Comparison of ENCODE assay signal across 13 mouse cellular contexts in genomic region chr3:121345643-121346000, GRCm38 (mm10). TPM values are rescaled to one million over a fixed set of nuclear protein-coding genes. Genes with fewer than 3 reads are reported as not detected.
DNase-seq lines count a peak whose midpoint lies in the region; ATAC-seq and TF ChIP-seq lines count a peak whose summit lies in the region.
"Had no signal": no experiment of that assay in that cellular context is flagged by ENCODE, and none has a peak within 500 bp of the region (broad histone marks: within the 10 kb centered on the region; RNA-seq: fewer than 3 reads in every experiment).

No protein-coding gene starts in this region.

- no peak overlapping the region for H3K9ac ChIP-seq in liver, adult 2 months (ENCODE audit: low read depth, low read length)
- H3K9ac ChIP-seq in embryonic facial prominence, embryonic 12.5 days, result no peak overlapping the region
- no peak overlapping the region for H3K9ac ChIP-seq in liver, embryonic 15.5 days
- no peak overlapping the region for H3K9ac ChIP-seq in midbrain, embryonic 13.5 days (replicated peaks)
- H3K9ac ChIP-seq: forebrain, postnatal 0 days; heart, embryonic 12.5 days; neural tube, embryonic 12.5 days had no signal

- peak overlapping the region; percentile 38 for H3K27ac ChIP-seq in liver, adult 2 months (replicated peaks; ENCODE audit: insufficient read depth, low read depth, low read length)
- H3K27ac ChIP-seq in embryonic facial prominence, embryonic 12.5 days, result peak overlapping the region; percentile 91; the same call in 1 of the 2 replicates
- peak overlapping the region; percentile 64 for H3K27ac ChIP-seq in liver, embryonic 15.5 days (replicated peaks)
- no peak overlapping the region for H3K27ac ChIP-seq in midbrain, embryonic 13.5 days
- H3K27ac ChIP-seq: kidney, postnatal 0 days; neural tube, embryonic 12.5 days had no signal

- no peaks in the 10 kb centered on the region for H3K27me3 ChIP-seq in liver, adult 2 months (ENCODE audit: control insufficient read depth, insufficient read depth, low read length)
- H3K27me3 ChIP-seq in embryonic facial prominence, embryonic 12.5 days, result no peaks in the 10 kb centered on the region
- no peaks in the 10 kb centered on the region for H3K27me3 ChIP-seq in liver, embryonic 15.5 days
- 0 out of 2 replicates have a peak, but pooled peaks cover 3% of the 10 kb centered on the region for H3K27me3 ChIP-seq in midbrain, embryonic 13.5 days
- H3K27me3 ChIP-seq: heart, embryonic 12.5 days; neural tube, embryonic 12.5 days had no signal

- no peak overlapping the region for H3K4me3 ChIP-seq in liver, adult 2 months (ENCODE audit: insufficient read depth, low read depth, low read length)
- H3K4me3 ChIP-seq in embryonic facial prominence, embryonic 12.5 days, result no peak overlapping the region
- no peak overlapping the region for H3K4me3 ChIP-seq in liver, embryonic 15.5 days (replicated peaks)
- no peak overlapping the region for H3K4me3 ChIP-seq in midbrain, embryonic 13.5 days (replicated peaks)
- H3K4me3 ChIP-seq: heart, embryonic 12.5 days; neural tube, embryonic 12.5 days had no signal

- TF ChIP-seq POLR2A in liver, adult 2 months (IDR thresholded peaks at IDR 0.05; ENCODE audit: extremely low read depth, insufficient read depth, low read length), result no peak

- no peak for ATAC-seq in embryonic facial prominence, embryonic 12.5 days (ENCODE audit: insufficient number of reproducible peaks, insufficient read depth, low FRiP score, low TSS enrichment)
- ATAC-seq in liver, embryonic 15.5 days (ENCODE audit: insufficient read depth), result no peak
- ATAC-seq in midbrain, embryonic 13.5 days, result no peak
- ATAC-seq: forebrain, postnatal 0 days had no signal

- H3K79me2 ChIP-seq in liver, adult 2 months (ENCODE audit: control insufficient read depth, insufficient read depth, low read length), result no peaks in the 10 kb centered on the region

- TF ChIP-seq CTCF in liver, adult 2 months (IDR thresholded peaks at IDR 0.05; ENCODE audit: low read depth, low read length), result no peak

- peak; percentile 84 for DNase-seq in liver, adult 2 months (ENCODE audit: extremely low read depth, low read depth, low spot score)
- no peak for DNase-seq in liver
- peak; percentile 52 for DNase-seq in kidney, adult 9 months
- DNase-seq in c-Kit-positive CD71-positive TER-119-positive erythroid progenitor cells, embryonic 14.5 days (ENCODE audit: low spot score), result no peak
- no peak for DNase-seq in cerebellum, adult 8-10 months
- DNase-seq: forebrain, postnatal 0 days; right cerebral cortex, adult 18-20 months had no signal

- no peak overlapping the region for H3K4me2 ChIP-seq in embryonic facial prominence, embryonic 12.5 days (replicated peaks)
- H3K4me2 ChIP-seq in liver, embryonic 15.5 days, result no peak overlapping the region
- no peak overlapping the region for H3K4me2 ChIP-seq in midbrain, embryonic 13.5 days (replicated peaks)
- H3K4me2 ChIP-seq: heart, embryonic 12.5 days; neural tube, embryonic 12.5 days had no signal

- 18% methylated on average over 6 of the region's 6 CpGs for WGBS in liver, adult 2 months
- 42% methylated on average over 6 of the region's 6 CpGs for WGBS in embryonic facial prominence, embryonic 12.5 days
- WGBS in liver, embryonic 15.5 days (ENCODE audit: insufficient replicate concordance), result 41% methylated on average over 6 of the region's 6 CpGs
- WGBS in midbrain, embryonic 13.5 days, result 49% methylated on average over 6 of the region's 6 CpGs

- H3K4me1 ChIP-seq in liver, adult 2 months (ENCODE audit: control insufficient read depth, insufficient read depth, low read length), result peaks cover 15% of the 10 kb centered on the region
- H3K4me1 ChIP-seq in embryonic facial prominence, embryonic 12.5 days, result peaks cover 47% of the 10 kb centered on the region
- H3K4me1 ChIP-seq in liver, embryonic 15.5 days (replicated peaks), result peaks cover 16% of the 10 kb centered on the region
- peaks cover 70% of the 10 kb centered on the region for H3K4me1 ChIP-seq in midbrain, embryonic 13.5 days (replicated peaks)

- no peaks in the 10 kb centered on the region for H3K36me3 ChIP-seq in liver, adult 2 months (ENCODE audit: control insufficient read depth, insufficient read depth, low read length)
- H3K36me3 ChIP-seq in embryonic facial prominence, embryonic 12.5 days, result no peaks in the 10 kb centered on the region
- no peaks in the 10 kb centered on the region for H3K36me3 ChIP-seq in liver, embryonic 15.5 days (replicated peaks)
- H3K36me3 ChIP-seq in midbrain, embryonic 13.5 days, result no peaks in the 10 kb centered on the region
- H3K36me3 ChIP-seq: heart, embryonic 12.5 days; neural tube, embryonic 12.5 days had no signal

- no peaks in the 10 kb centered on the region for H3K9me3 ChIP-seq in embryonic facial prominence, embryonic 12.5 days
- H3K9me3 ChIP-seq in liver, embryonic 15.5 days (replicated peaks), result no peaks in the 10 kb centered on the region
- H3K9me3 ChIP-seq in midbrain, embryonic 13.5 days, result no peaks in the 10 kb centered on the region
- H3K9me3 ChIP-seq: heart, embryonic 12.5 days; neural tube, embryonic 12.5 days had no signal

RNA-seq across cellular contexts. Expression of gene Alg14, which starts 54.0 kb away (rescaled TPM):
- 12.6 and 14.3 TPM in 2 replicates for total RNA-seq in liver, adult 2 months (2014; rRNA removed)
- 23.4 and 24.3 TPM in 2 replicates for polyA plus RNA-seq in liver, adult 2 months (2012; rRNA removed)
- polyA plus RNA-seq in embryonic facial prominence, embryonic 12.5 days (2016; fragmentation: Nextera tagmentation; extraction: Ambion mirVana), result 31.1 and 33.6 TPM in 2 replicates
- 12.7 and 13.5 TPM in 2 replicates for polyA plus RNA-seq in liver, embryonic 15.5 days (2015; fragmentation: Nextera tagmentation; extraction: Ambion mirVana)
- polyA plus RNA-seq in midbrain, embryonic 13.5 days (2015; fragmentation: Nextera tagmentation; extraction: Ambion mirVana), result 31.7 and 34.0 TPM in 2 replicates

Comparison
In these comparisons a context has a peak if more than half of its experiments do, and no peak if none do; other contexts are left out.
1. DNase-seq: peak in liver, adult 2 months (single experiment) and kidney, adult 9 months (single experiment); none in liver (single experiment), c-Kit-positive CD71-positive TER-119-positive erythroid progenitor cells, embryonic 14.5 days (single experiment) and cerebellum, adult 8-10 months (single experiment).